Mouse (Mus musculus) erythroblast, embryonic 14.5 days (primary cell): ENCODE measurements around the gene Ppfia1. TPM values are rescaled to one million over a fixed set of nuclear protein-coding genes. Genes with fewer than 3 reads are reported as not detected.

Experiments
- H3K27me3 ChIP-seq: 2 replicates; pipeline ENCODE4 v1.6.1; 2012; ENCODE audit warnings: inconsistent platforms; ENCODE audit not compliant: control insufficient read depth
- H3K36me3 ChIP-seq: 2 replicates; pipeline ENCODE4 v1.6.1; 2012; ENCODE audit warnings: mild to moderate bottlenecking, inconsistent platforms; ENCODE audit not compliant: control insufficient read depth
- H3K4me1 ChIP-seq: 2 replicates; pipeline ENCODE4 v1.6.1; 2012; ENCODE audit warnings: inconsistent platforms; ENCODE audit not compliant: control insufficient read depth
- H3K4me3 ChIP-seq: replicated peaks from 2 replicates; pipeline ENCODE3; 2012; ENCODE audit warnings: moderate library complexity, mild to moderate bottlenecking, inconsistent platforms
- H3K9me3 ChIP-seq: 2 replicates; pipeline ENCODE4 v1.6.1; 2012; ENCODE audit warnings: low read length, inconsistent platforms, mixed read lengths; ENCODE audit not compliant: control insufficient read depth
- GATA1 ChIP-seq: IDR thresholded peaks from 2 replicates; pipeline ENCODE4 v1.6.1; 2012; ENCODE audit warnings: low read length, inconsistent platforms, mixed read lengths
- TAL1 ChIP-seq: IDR thresholded peaks from 3 replicates; pipeline ENCODE4 v1.6.1; 2012; ENCODE audit warnings: low read length, inconsistent platforms, mixed read lengths
- polyA plus RNA-seq: library from polyadenylated mRNA; stranded (reverse); fragments of >175 nt; gene quantifications from 2 replicates; pipeline ENCODE4 v1.2.3, GENCODE M21; 2012

Ppfia1 gene
- polyA plus RNA-seq, result 4.9 and 6.1 TPM in 2 replicates

- peak within 1 kb of the TSS; percentile 92 for H3K4me3 ChIP-seq
- no peak for TF ChIP-seq GATA1
- no peak for TF ChIP-seq TAL1
- H3K27me3 ChIP-seq, result peaks cover 6% of the 10 kb centered on the region
- peaks cover 38% of the 10 kb centered on the region for H3K36me3 ChIP-seq
- peaks cover 47% of the 10 kb centered on the region for H3K4me1 ChIP-seq
- no peaks in the 10 kb centered on the region for H3K9me3 ChIP-seq
Measured at GRCm38 (mm10) chr7:144553237-144554122, at the start of gene Ppfia1. Ppfia1 (minus strand) TSS chr7:144553729.

GRCm38 (mm10) chr7:144600333-144600900 is 46.9 kb upstream of the Ppfia1 start:
- no peaks in the 10 kb centered on the region for H3K27me3 ChIP-seq
- H3K36me3 ChIP-seq, result peaks cover 2% of the 10 kb centered on the region; the same call in 1 of the 2 replicates
- no peaks in the 10 kb centered on the region for H3K9me3 ChIP-seq
- TF ChIP-seq TAL1, result no peak
- TF ChIP-seq GATA1, result no peak
- H3K4me1 ChIP-seq, result no peaks in the 10 kb centered on the region
- H3K4me3 ChIP-seq, result no peak overlapping the region

- Histone ChIP-seq H3K9me3 (no peaks in the 10 kb centered on the region), H3K36me3 (peaks cover 6% of the 10 kb centered on the region), H3K4me3 (no peak overlapping the region), H3K27me3 (0 out of 2 replicates have a peak, but pooled peaks cover 3% of the 10 kb centered on the region), H3K4me1 (no peaks in the 10 kb centered on the region)
- TF ChIP-seq TAL1 (no peak), GATA1 (no peak)
Measured at GRCm38 (mm10) chr7:144589508-144589907, 36.0 kb upstream of the Ppfia1 start.

DNA sequence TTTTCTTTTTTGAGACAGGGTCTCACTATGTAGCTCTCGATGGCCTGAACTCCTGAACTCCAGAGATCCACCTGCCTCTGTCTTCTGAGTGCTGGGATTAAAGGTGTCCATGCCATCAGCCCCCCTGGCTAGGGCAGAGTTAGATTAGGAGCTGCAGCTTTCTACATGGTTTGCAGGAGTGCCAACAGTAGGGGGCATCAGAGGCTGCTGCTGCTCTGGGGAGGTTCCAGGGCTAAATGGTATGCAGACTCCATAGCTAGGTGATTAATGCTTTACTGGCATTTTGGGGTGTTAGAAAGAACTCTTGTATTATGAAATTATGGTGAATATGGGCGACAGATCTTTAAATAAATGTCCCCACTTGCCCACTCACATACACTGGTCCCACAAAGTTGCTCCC is 33.8 kb upstream of the Ppfia1 start:
- Histone ChIP-seq H3K27me3 (0 out of 2 replicates have a peak, but pooled peaks cover 3% of the 10 kb centered on the region), H3K4me1 (peaks cover 13% of the 10 kb centered on the region), H3K36me3 (peaks cover 6% of the 10 kb centered on the region), H3K4me3 (no peak overlapping the region), H3K9me3 (no peaks in the 10 kb centered on the region)
- TF ChIP-seq GATA1 (no peak), TAL1 (no peak)

- Histone ChIP-seq H3K4me3 (no peak overlapping the region), H3K9me3 (no peaks in the 10 kb centered on the region), H3K4me1 (peaks cover 30% of the 10 kb centered on the region), H3K27me3 (0 out of 2 replicates have a peak, but pooled peaks cover 3% of the 10 kb centered on the region), H3K36me3 (peaks cover 10% of the 10 kb centered on the region)
- no peak for TF ChIP-seq TAL1
- no peak for TF ChIP-seq GATA1
Measured at GRCm38 (mm10) chr7:144585648-144586047, 32.1 kb upstream of the Ppfia1 start.

DNA sequence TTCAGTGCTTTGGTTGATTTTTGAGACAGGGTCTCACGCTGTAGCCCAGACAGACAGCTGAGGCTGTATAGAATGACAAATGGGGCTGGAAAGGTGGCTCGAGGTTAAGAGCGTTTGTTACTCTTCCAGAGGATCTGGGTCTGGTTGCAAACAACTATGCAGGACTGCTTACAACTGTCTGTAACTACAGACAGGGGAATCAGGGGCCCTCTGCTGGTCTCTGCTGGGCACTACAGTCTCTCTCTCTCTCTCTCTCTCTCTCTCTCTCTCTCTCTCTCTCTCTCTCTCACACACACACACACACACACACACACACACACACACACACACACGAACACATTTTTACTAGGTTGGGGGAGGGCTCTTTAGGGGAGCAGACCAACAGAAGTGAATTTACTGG is 30.1 kb upstream of the Ppfia1 start:
- Histone ChIP-seq H3K9me3 (no peaks in the 10 kb centered on the region), H3K27me3 (no peaks in the 10 kb centered on the region), H3K4me1 (peaks cover 34% of the 10 kb centered on the region), H3K36me3 (peaks cover 24% of the 10 kb centered on the region), H3K4me3 (no peak overlapping the region)
- no peak for TF ChIP-seq GATA1
- no peak for TF ChIP-seq TAL1

DNA sequence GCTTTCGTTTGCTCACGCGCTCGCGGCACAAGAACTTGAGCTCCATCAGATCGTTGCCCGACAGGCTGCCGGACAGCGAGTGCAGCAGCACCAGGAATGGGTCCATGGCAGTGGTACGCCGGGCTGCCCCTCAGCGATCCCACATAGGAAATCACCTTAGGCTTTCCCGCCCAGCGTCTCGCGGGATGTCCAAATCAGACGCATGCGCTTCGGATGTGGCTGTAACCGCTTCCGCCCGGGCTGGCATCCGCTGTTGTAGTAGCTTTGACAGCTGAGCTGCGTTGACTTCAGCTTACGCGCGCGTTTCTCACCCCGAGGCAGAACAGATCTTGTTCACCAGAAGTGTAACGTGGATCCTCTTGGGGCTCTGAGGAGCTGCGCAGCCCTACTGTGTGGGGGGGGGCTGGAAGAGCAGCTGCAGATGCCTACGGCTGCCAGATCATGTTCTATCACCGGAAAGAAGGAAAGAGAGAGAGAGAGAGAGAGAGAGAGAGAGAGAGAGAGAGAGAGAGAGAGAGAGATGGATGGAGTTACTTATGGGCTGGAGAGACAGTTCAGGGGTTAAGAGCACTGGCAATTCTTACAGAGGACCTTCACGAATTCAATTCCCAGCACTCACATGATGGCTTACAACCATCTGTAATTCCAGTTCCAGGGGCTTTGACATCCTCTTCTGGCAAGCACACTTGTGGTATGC is 28.9 kb upstream of the Ppfia1 start, which contains the start of gene Fadd:
TSS of gene Fadd (minus strand) at position 180 of the 697 bp plus-strand sequence.
- peaks cover 34% of the 10 kb centered on the region for H3K4me1 ChIP-seq
- no peaks in the 10 kb centered on the region for H3K9me3 ChIP-seq
- no peaks in the 10 kb centered on the region for H3K27me3 ChIP-seq
- TF ChIP-seq GATA1 (no peak), TAL1 (no peak)
- H3K36me3 ChIP-seq, result peaks cover 24% of the 10 kb centered on the region
- peak within 1 kb of the TSS; percentile 77 for H3K4me3 ChIP-seq

DNA sequence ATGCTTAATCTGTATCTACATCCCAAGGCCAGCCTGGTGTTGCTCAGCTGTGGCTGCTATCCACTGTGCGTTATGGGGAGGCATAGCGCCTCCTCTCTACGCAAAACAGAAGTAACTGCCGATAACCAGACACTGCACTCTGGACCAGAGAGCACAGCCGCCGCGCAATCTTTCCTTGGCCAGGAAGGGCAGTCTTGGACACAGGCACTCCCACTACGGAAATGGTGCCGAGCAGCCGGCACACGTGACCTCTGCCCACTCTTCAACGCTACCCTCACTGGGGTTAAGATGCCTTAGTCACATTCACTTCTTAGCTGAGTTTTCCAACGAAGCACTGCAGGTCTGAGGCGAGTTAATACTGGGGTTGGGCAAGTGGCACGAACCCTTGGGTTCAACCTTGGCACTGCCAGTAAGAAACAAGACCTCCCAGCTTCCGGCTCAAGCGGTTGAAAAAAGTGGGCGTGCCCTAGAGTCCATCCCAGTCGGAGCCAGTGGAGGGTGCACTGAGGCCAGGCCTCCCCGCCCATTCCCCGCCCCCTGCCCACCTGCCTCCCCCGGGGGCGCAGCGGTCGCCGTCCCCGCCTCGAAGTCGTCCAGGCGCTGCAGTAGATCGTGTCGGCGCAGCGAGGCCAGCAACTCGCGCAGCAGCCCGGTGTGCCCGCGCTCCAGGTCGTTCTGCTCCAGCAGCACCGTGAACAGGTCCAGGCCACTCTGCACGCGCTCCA is 28.2 kb upstream of the Ppfia1 start:
- Histone ChIP-seq H3K36me3 (peaks cover 24% of the 10 kb centered on the region), H3K4me3 (peak overlapping the region; percentile 77), H3K4me1 (peaks cover 34% of the 10 kb centered on the region), H3K9me3 (no peaks in the 10 kb centered on the region), H3K27me3 (no peaks in the 10 kb centered on the region)
- no peak for TF ChIP-seq GATA1
- TF ChIP-seq TAL1, result peak; percentile 38; the same call in 1 of the 3 replicates
